Mouse (Mus musculus) adrenal gland, adult (tissue): ENCODE measurements around the gene Oprm1.

ENCODE experiments used
- DNase-seq, 2 experiments: peaks; one replicate each; pipeline ENCODE4 v3.0.0; 2022 to 2023; ENCODE audit warnings: low spot score in 1 of 2; ENCODE audit not compliant: inconsistent age in 2 of 2

Gene Oprm1

DNA sequence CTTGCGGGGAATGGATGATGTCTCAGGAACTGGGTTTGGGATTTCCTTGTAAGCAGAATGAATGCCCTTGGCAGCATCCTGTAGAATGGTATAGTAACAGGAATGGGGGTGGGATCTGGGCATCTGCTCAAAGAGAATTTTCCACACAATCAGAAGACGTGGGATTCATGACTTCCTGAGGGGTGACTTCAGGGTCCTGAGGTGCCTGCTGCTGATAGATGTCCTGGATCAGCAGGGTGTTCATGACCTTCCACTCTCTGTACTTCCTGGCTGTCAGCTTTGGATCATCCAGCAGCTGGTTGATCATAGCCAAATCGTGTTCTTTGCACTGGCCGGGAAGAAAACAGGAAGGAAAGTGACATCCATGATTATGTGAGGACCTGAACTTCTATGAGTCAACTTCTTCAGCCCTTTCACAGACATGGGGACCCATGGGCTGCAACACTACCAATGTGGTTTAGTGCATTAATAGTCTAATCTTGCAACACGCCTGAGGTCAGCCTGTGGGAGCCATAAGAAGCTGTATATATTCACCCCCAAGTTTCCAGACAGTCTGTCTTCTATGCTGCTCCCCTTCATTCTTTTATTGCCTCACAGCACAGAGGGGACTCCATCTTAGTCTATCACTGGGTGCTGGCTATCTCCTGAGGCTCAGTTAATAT, 132.2 kb downstream of the Oprm1 start:
- DNase-seq = peak; percentile 3 to 25

DNA sequence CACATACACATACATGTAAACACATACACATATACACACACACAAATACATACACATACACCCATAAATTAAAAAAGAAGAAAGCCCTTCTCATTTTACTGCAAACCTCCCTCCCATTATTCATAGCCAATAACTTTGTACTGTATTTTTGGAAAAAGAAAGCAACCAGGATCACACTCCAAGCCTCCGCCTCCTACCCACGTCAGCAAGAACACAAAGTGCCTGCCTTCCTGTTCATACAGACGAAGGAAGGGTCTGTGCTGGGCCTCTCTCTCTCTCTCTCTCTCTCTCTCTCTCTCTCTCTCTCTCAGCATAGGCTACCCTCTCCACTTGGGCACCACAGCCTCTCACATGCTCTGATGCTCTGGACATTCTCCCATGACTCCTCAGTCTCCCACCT, 137.5 kb downstream of the Oprm1 start:
- DNase-seq = no peak

DNA sequence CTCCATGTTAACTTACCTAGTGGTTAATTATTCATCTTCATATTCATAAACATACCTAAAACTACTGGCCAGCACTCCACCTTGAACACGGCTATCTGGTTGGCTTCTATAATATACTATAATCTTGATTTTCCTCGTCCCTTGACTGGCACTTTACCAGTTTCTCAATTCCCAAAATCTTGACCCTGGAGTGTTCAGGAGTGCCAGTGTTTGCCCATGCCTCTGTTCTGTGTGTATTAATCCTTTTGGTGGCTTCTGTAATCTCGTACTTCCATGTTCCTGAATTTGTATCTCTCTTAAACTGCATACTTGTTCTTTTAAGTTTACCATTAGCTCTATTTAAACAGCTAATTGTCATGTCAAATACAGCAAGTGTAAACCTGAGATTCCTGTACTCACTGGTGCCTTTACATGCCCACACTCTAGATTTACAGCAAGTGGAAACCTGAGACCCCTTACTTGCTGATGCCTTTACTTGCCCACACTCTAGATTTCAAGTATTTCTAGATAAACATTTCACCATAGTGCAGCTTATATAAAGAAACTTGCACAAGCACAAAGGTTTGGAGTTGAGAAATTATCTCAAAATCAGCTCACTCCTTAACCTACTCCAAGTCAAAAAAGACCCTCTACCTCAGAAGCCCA, 138.5 kb downstream of the Oprm1 start:
- DNase-seq = no peak

DNA sequence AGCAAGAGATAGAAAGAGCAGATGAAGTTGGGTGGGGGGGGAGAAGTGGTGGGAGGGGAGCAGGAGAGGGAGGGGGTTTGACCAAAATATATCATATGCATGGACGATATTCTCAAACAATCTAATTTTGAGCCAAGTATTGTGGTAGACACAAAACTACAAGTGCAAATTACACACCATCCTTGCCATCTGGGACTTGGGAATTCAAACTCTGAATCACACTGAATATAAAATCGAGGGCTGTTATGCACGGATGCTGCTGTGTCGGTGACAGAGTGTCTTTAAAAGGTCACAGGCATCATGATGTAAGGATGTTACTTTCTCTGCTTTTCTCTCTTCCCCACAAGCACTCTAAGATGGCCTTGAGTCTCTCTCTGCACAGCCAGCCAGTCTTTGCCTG, 141.8 kb downstream of the Oprm1 start:
- DNase-seq = no peak

DNA sequence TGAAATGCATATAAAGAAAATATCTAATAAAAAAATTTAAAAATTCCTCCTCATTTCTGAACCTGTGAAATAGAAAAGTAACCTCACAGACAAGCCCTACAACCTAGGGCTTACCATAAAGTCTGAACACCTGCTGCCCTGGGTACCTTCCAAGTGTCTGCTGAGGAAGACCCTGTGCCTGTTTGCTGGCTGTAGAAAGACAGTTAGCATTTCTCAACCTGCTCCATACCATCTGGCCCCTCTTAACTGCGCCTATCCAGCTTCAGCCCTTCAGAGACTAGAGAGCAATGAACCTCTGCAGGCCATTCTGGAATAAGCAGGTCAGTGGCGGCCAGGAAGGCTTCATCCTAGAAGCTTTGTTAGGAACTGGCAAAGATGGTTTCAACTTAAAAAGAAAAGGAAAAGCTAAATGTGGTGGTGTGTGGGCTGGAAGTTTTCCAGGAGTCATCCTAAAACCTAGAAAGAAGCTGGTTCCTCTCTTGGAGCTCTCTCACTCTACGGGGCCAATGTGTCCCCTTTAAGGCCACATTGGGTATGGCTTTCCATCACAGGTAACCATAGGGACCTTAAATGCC, 143.6 kb downstream of the Oprm1 start:
- DNase-seq = no peak

DNA sequence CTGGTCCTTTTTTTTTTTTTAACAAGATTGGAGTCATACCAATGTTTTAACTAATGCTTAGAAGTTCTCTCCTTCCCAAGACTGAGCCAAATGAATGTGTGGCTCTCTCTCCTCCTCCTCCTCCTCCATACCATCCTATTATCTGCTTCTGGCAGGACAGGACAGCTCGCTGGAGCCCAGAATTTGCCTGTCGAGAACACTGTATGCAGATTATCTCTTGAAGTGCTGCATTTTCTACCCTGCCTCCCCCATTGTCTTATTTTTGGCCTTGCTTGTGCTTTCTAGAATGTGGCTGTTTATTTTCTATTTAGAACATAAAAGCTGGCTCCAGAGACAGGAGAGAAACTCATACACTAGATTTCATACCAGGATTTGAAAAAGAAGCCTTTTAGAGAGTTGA, 151.5 kb downstream of the Oprm1 start:
- DNase-seq = no peak

DNA sequence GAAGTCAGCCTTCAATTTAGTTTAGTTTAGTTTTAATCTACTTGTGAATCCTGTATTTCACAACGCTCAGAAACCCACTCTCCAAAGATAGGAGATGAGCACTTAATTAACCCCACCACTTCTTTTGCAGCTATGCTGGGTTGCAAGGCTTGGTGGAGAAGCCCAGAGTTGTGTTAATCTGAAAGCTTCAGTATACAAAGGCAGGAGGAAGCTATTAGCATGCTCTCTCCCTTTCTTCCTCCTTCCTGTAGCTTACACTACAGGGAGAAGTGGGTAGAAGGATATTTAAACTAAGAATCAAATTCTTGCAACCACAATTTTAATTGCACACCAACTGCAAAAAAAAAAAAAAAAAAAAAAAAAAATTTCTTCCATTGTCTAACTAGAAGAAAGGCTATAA, 157.7 kb downstream of the Oprm1 start:
- DNase-seq = no peak

DNA sequence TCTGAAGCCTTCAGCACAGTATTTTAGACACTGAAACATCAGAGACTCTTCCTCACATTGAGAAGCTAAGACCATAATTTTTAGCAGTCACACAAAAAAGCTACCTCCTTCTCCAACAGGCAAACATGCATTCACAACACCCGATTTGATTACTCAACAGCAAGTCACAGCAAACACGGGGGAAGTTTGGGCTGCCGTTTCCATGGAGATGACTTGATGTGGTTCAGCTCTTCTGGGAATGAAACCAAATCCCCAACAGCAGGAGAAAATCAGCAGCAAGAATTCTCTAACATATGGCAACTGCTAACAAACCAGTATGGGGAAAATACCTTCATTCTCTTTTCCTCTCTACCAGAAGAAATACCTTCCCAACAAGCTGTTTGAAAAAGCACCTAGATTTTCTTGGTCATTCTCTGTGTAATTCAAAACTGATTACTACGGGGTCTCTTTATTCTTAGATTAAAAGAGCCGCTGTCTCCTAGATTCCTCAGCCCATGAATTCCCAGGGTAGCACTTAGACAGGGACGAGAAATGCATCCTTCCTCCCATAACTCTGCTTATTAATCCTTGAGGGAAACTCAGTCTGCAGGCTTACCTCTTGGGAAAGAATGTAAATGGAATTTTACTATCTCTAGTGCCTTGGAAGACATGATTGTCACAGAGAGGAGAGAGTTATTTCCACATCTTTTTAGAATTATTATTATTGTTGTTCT, 158.4 kb downstream of the Oprm1 start:
- no peak for DNase-seq

DNA sequence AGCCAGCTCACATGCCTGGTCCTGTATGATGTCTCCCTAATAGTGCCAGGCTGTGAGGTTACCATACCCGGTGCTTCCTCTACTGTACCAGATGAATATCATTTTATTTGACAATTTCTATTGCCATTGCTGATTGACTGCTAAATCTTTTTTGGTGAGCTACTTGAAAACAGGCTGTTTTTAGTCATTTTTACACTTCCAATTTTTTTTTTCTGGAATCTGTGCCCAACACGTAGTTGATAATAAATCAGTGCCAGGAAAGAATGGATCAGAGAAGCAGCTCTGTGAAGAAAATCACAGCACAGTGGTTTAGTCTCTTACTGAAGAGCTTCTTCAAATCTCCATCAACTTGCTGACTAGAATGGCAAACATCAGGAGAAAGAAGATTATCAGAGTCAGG, 168.4 kb downstream of the Oprm1 start:
- DNase-seq = no peak

DNA sequence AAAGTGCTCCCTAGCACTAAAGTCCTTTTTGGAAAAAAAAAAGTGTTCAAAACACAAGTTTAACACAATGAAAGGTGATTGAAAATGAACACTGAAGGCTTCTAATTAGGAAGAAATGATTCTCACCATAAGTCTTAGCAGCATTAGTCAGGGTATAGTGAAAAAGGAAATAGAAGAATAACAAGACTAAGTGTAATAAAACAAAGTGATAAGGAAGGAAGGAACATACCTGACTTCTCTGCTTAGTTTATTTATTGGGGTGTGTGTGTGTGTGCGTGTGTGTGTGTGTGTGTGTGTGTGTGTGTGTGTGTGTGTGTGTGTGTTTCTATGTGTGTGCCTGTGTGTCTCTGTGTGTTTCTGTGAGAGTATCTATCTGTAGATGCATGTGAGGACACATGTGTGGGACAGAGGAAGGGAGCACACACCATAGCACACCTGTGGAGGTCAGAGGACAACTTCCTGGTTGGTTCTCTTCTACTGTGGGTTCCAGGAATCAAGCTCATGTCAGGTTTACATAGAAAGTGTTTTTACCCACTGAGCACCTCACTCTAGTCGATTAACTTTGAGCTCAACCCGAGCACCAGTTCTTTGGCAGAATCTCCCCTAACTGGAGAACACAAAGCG, 169.4 kb downstream of the Oprm1 start:
- DNase-seq = no peak

DNA sequence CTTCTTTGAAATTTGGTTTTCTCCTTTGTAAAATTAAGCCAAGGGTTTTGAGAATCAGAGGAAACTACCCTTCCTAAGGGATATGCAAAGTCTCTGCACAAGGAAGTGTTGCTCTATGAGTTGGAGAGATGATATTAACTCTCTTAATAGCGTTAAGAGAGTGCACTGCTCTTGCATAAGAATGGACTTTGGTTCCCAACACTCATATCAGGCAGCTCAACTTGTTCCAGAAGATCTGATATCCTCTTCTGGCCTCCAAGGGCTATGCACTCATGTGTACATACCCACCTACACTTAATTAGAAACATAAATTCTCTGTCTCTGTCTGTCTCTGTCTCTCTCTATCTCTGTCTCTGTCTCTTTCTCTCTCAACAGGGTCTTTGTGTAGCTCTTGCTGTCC, 170.6 kb downstream of the Oprm1 start:
- DNase-seq = no peak

DNA sequence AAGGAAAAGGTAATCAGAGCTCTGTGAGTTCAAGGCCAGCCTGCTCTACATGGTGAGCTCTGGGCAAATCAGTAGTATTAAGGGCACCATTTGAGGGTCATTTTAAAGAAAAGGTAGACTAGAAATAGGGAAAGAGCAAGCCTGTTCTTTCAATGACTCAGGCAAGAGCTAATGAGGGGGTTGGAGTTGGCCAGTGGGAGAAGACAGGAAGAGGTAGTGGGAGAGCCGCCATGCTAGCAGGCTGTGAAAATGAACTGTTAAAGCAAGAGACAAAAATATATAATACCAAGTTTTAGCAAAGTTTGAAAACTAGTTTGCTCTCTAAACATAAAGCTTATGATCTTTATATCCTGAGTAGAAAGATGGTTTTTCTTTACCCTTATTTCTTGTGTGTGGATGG, 172.1 kb downstream of the Oprm1 start:
- DNase-seq = no peak

DNA sequence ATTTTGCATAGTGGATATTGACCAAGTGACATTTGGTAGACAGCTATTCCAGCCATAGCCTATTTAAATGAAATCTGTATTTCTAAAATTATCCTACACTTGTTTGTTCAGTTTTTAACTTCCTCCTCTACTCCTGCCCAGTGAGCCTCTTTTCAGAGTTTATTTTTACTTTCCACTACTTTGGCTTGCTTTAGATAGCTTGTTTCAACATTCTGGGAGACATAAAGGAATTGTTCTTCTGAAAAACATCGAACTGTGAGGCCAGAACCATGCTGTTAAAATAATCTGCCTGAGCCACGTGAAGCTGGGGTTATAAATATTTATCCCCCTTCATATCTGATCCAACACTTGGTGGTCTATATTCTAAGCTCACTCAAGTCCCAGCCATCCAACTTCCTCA, 172.6 kb downstream of the Oprm1 start:
- no peak for DNase-seq

DNA sequence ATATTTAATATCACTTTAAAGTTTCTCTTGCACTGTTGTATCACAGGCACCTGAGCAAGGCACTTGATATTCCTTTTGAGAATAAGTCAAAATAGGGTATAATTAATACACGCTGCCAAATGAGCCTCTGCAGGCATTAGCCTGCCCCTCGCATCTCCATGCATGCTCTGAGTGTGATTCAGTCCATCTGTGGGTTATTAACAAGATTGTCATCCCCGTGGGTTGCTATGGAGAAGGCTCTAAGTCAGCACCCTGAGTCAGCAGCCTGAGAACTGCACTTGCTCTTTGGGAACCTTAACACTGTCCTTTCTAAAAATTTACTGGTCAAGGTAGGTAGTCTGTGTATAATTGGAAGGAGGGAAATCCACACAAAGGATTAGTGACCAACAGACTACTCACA, 176.5 kb downstream of the Oprm1 start:
- no peak for DNase-seq

DNA sequence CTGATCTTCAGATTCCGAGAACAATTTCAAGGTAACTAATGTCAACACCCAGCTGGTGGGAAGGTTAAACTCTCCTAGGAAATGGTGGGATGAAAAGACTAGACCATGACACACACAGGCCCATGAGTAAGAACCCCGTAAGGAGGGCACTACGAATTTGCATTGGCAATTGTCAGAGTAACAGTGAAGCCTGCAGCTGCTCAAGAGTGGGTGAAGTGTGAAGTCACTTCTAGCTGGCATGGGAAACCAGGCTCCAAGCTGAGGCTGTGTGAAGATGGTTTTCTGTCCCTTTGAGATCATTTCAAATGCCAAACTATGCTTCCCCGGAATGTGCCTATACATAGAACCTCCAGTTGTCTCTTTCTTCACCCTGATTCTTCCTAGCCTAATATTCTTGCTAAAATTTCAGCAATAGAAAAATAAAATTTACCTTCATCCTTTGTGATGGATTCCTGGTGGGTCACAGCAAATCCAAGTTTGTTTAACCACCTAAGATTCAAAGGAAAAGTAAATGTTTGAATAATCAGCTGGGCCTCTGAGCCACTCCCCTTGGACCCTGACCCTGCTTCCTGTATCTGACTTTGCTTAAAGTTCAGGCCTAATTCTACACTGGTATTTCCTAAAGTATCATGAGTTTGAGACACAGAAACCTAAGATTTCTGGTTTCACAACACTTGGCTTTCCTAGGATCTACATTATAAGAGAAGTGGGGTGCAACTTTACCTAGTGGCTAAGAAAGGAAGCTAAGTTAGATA, 178.5 kb downstream of the Oprm1 start:
- no peak for DNase-seq

DNA sequence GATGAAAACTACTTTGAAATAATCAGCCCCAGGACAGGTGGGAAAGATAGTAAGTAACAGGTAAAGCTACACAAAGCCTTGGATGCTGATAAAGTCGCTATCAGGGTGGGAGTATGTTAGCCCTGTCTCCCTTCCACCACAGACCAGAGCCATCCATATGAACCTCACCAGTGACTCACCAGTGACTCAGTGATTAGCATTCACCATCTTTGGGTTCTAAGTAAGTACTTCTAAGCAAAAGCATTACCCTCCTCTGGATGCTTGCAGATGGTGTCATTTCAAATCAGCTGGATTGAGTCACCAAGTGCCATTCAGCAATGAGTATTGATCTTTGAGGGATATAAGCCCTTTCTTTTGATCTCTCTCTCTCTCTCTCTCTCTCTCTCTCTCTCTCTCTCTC, 194.8 kb downstream of the Oprm1 start:
- no peak for DNase-seq

DNA sequence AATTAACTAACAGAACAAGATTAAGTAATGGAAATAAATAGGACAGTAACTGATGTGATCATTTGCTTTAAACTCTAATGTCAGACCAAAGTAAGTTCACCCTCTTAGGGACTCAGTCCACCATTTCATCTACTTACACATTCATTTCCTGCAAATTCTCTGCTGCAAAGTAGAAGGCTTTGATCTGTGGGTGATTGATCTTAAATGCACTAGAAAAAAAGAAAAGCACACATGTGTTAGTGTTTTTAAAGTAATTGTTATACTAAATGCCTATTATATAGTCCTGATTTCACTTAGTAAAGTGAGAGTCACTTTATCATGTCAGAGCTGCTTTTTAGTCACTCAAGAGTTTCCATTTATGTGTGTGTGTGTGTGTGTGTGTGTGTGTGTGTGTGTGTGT, 196.2 kb downstream of the Oprm1 start:
- no peak for DNase-seq

DNA sequence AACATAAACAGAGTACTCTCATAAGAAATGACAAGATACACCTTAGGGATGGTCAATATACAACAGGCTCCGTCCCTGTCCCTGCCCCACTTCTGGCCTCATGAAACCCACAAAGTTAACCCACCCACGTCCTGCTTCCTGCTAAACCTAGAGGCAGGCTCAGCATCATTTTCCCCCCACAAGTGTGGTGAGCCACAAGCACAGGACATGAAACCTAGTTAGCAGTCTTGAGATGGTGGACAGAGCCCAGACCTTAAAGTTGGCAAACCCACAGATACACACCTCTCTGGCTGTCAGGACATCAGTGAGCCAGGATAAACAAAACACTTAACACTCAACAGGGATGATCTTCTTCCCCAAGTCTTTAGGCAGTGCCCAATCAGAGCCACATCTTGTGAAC, 198.1 kb downstream of the Oprm1 start:
- DNase-seq = no peak

DNA sequence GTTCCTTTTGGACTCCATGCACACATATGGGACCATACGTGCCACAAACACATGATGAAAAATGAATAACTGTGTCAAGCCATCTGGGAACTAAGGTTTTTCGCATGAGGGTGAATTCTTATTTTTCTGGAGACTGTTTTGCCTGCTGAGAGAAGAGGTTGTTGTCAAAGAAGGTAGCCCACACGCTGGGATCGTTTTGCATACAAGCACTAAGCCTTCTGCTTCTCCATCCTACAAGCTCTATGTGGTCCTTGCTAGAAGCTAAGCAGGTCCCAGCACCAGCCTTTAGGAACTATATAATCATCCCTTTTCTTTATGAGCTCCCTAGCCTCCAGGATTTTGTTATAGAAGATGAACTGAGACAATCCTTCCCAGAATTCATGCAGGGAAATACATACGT, 200.5 kb downstream of the Oprm1 start:
- no peak for DNase-seq

DNA sequence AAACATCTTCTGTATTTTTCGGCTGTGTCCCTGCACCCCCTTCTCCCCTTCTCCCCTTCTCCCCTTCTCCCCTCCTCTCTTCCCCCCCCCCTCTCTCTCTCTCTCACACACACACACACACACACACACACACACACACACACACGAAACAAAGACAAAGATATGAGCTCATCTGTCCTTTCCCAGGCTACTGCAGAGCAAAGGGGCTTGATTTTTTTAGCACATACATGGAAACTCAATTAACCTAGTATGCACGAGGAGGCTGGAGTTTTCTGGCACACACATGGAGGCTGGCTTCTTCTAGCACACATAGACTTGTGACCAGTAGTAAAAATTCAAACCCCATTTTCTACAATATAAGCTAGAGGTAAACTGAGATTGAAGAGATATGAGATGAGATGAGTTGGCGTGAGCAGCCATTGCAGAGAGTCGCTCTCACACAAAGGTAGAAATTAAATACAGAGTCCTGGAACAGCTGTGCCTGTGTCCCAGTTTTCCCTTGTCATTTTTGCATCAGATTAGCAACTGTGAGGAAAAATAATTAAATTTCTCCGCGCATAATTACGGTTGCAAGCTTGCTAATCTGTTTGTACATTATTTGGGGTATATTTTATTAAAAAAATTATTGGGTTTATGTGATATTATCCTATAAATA, 209.4 kb downstream of the Oprm1 start:
- DNase-seq = no peak

DNA sequence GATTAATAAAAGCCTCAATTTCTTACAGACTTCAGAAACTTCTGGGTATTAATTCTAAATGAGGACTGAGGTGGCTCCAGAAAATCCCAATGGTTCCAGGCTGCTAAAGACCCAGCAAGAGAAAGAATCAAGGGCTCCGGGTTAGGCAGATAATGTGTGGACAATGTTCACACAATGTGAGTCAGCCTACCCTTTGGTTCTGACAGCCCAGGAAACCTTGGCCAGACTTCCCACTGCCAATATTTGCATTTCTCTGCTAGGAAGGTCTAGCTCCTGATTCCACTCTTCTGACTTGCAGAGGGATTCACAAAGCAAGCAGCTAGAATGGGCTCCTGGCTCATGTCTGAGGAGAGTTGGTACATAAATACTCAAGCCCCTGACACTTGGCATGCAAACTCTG, 210.0 kb downstream of the Oprm1 start:
- no peak for DNase-seq
